Mouse (Mus musculus) heart, postnatal 10 days (tissue): ENCODE measurements at regions not wholly inside any gene's neighbourhood (a gene's known extent, or its start where the extent isn't known, plus 50 kb on each side); places are given as distances from the start of the nearest gene placed in this dataset.
A peak's percentile ranks its signal among the peaks of the same experiment; 100 is the strongest.

Experiments
- DNase-seq, 2 experiments: peaks; one replicate each; pipeline ENCODE4 v3.0.0; 2021
- intact Hi-C: fragments of 180-260 bp; cut with DNase I; formaldehyde crosslinking; loops from one replicate; pipeline ENCODE4 v1.15.1; 2025

DNA sequence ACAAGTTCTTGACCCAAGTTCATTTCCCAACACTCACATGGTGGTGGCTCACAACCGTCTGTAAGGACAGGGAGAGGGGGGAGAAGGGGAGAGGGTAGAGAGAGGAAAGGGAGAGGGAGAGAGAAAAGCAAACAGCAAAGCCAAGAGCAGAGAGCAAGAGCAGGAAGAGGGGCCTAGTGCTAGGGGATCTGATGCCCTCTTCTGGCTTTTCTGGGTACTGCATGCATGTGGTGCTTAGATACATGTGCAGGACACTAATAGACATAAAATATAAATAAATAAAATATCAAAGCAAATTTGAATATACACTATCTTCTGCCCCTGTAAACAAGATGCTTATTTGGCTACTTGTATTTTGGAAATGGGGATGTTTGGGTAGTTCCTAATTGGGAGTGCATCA is 91.2 kb downstream of the Rnf138rt1 start:
- intact Hi-C loops: no loop called here
- peak; percentile 16 to 39 for DNase-seq
